Mouse (Mus musculus) liver, embryonic 12.5 days (tissue): ENCODE measurements around the gene Dync1li1. TPM values are rescaled to one million over a fixed set of nuclear protein-coding genes. Genes with fewer than 3 reads are reported as not detected.
"Not testable (repeated sequence)": the region's sequence is repeated elsewhere in the genome, so short reads cannot be mapped to it uniquely, and the experiment has no call there.

ENCODE experiments used
- ATAC-seq: fragments of 200-750 bp; cut with Nextera tagmentation; 2 replicates; pipeline ENCODE4 v1.8.0; 2017; ENCODE audit warnings: moderate number of reproducible peaks, mild to moderate bottlenecking, moderate library complexity
- H3K27ac ChIP-seq: fragments of 300-500 bp; sonication (generic); 2 replicates; pipeline ENCODE4 v1.5.1; 2016; ENCODE audit warnings: mild to moderate bottlenecking
- H3K27me3 ChIP-seq: fragments of 300-500 bp; sonication (generic); replicated peaks from 2 replicates; pipeline ENCODE4 v1.6.1; 2016; ENCODE audit warnings: mild to moderate bottlenecking, moderate library complexity
- H3K36me3 ChIP-seq: fragments of 300-500 bp; sonication (generic); 2 replicates; pipeline ENCODE4 v1.6.1; 2016; ENCODE audit warnings: mild to moderate bottlenecking, moderate library complexity
- H3K4me1 ChIP-seq: fragments of 300-500 bp; sonication (generic); 2 replicates; pipeline ENCODE4 v1.6.1; 2016
- H3K4me2 ChIP-seq: fragments of 300-500 bp; sonication (generic); 2 replicates; pipeline ENCODE4 v1.6.1; 2016; ENCODE audit warnings: mild to moderate bottlenecking, moderate library complexity
- H3K4me3 ChIP-seq: fragments of 300-500 bp; sonication (generic); 2 replicates; pipeline ENCODE4 v1.5.1; 2016; ENCODE audit warnings: mild to moderate bottlenecking, moderate library complexity
- H3K9ac ChIP-seq: fragments of 300-500 bp; sonication (generic); 2 replicates; pipeline ENCODE4 v1.6.1; 2016; ENCODE audit warnings: mild to moderate bottlenecking, moderate library complexity
- H3K9me3 ChIP-seq: fragments of 300-500 bp; sonication (generic); replicated peaks from 2 replicates; pipeline ENCODE4 v1.6.1; 2016; ENCODE audit warnings: mild to moderate bottlenecking, moderate library complexity
- WGBS: fragments of 180-500 bp; shearing (Covaris S2); methylation state at CpG from one replicate; pipeline ENCODE4 v1.1.7; 2016; ENCODE audit not compliant: insufficient replicate concordance; 5-methylcytosine and 5-hydroxymethylcytosine counted together
- polyA plus RNA-seq: library from polyadenylated mRNA; unstranded; fragments of >200 nt; fragmentation: Nextera tagmentation; extraction: Ambion mirVana; gene quantifications from 2 replicates; pipeline ENCODE4 v1.2.1, GENCODE M21; 2016

Dync1li1 gene
- polyA plus RNA-seq, 1 experiment from 2014 or later, result 41.3 TPM

DNA sequence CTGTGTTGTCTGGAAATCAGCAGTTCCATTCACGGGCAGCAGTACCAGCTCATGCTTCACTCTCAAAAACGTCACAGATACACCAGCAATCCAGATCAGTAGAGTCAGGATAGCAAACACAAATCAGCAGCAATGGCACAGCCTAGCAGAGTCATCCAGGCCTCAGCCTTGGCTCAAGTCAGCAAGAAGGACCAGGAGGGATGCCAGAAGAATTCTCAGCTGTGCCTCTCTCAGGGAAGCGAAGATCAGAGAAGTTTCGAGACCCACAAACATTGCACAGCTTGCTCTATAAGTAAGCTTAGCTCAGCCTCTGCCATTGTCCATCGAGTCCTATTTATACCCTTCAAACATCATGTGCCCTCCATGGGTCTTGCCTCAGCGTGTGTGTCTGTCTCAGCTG lies 8.1 kb upstream of the Dync1li1 start:
- no peak overlapping the region for H3K27ac ChIP-seq
- no peak overlapping the region for H3K4me3 ChIP-seq
- 61% methylated on average over 6 of the region's 6 CpGs for WGBS
- H3K9ac ChIP-seq, result no peak overlapping the region
- H3K36me3 ChIP-seq, result no peaks in the 10 kb centered on the region
- no peaks in the 10 kb centered on the region for H3K4me1 ChIP-seq
- no peaks in the 10 kb centered on the region for H3K9me3 ChIP-seq
- ATAC-seq, result no peak
- no peak overlapping the region for H3K4me2 ChIP-seq
- H3K27me3 ChIP-seq, result no peaks in the 10 kb centered on the region

DNA sequence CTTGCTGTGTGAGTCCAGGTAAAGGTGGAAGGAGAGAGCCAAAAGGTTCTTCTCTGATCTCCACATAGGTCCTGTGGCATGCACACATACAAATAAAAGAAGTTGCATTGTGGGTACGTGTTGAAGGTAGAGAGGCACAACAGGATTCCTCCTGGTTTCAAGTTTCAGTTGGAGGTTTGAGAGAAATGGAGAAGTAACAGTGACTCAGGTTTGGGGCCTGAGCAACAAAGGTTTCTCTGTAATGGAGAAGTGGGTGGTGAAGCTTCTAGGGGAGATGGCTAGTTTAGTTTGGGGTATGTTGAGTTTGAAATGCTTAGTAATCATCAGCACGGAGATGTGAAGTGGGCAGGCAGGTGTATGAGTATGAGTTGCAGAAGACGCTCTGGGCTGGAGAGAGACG lies 6.4 kb upstream of the Dync1li1 start:
- ATAC-seq, result no peak
- H3K4me2 ChIP-seq, result no peak overlapping the region
- H3K27me3 ChIP-seq, result no peaks in the 10 kb centered on the region
- no peak overlapping the region for H3K9ac ChIP-seq
- no peaks in the 10 kb centered on the region for H3K36me3 ChIP-seq
- 54% methylated on average over 4 of the region's 4 CpGs for WGBS
- H3K9me3 ChIP-seq, result no peaks in the 10 kb centered on the region
- H3K27ac ChIP-seq, result no peak overlapping the region
- H3K4me3 ChIP-seq, result no peak overlapping the region
- no peaks in the 10 kb centered on the region for H3K4me1 ChIP-seq

DNA sequence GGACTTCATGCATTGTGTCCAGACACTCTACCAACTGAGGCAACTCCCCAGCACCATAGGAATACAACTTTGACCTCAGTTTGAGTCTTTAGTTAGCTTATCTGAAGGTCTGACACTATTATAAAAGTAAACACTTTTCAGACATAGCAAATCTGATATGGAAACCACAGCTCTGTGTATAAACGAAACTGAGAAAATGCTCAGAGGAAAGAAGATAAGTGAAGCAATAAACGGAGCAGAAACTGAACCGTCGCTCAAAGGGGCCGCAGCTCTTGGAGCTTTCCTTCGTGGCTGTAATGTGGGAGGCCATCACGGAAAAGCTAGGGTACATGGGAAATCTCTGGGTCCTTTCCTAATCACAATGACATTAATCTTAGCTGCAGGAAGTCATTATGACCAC lies 2.3 kb upstream of the Dync1li1 start:
- no peak overlapping the region for H3K4me2 ChIP-seq
- H3K4me1 ChIP-seq, result peaks cover 29% of the 10 kb centered on the region
- H3K9me3 ChIP-seq, result no peaks in the 10 kb centered on the region
- 55% methylated on average over 7 of the region's 7 CpGs for WGBS
- no peak for ATAC-seq
- no peak overlapping the region for H3K4me3 ChIP-seq
- H3K27ac ChIP-seq, result no peak overlapping the region
- peaks cover 3% of the 10 kb centered on the region for H3K36me3 ChIP-seq
- H3K27me3 ChIP-seq, result no peaks in the 10 kb centered on the region
- H3K9ac ChIP-seq, result no peak overlapping the region

DNA sequence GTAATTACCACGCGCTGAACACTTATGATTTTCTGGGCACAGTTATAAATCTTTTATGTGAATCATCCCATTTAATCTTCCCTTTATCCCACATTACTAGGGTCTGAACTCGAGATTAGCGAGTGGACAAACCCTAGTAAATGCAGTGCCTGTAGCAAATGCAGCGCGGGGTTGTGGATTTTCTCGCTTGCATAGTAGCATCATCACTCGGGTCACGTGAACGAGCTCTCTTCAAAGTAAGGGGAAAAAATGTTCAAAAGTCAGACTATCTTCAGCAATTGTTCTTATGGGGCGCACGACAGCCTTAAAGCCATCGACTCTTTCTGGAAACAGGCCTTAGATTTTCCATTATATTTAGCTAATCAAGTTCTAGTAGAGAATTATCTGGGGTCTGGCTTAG lies 951 bp upstream of the Dync1li1 start:
- Histone ChIP-seq H3K27me3 (no peaks in the 10 kb centered on the region), H3K9me3 (no peaks in the 10 kb centered on the region), H3K9ac (peak overlapping the region; percentile 84), H3K27ac (no peak overlapping the region), H3K4me1 (peaks cover 30% of the 10 kb centered on the region), H3K4me3 (peak overlapping the region; percentile 89), H3K36me3 (peaks cover 14% of the 10 kb centered on the region), H3K4me2 (peak overlapping the region; percentile 88)
- 72% methylated on average over 13 of the region's 13 CpGs for WGBS
- ATAC-seq, result no peak

DNA sequence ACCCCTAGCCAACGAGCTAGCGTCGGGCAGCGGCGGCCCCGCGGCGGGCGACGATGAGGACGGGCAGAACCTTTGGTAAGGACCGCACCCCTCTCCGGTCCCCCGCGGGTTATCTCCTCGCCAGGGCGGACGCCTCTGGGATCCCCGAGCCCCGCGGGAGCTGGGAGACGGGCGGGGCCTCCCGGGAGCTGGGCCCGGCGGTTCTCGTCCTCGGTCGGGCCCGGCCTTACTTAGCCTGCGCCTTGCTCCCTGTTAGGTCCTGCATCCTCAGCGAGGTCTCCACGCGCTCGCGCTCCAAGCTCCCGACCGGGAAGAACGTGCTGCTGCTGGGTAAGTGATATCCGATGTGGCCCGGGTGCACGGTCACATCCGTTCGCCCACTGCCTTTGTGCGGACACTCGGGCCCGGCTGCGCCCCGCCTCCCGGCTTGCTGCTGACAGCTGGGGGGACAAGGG lies 390 bp downstream of the Dync1li1 start:
- Histone ChIP-seq H3K27me3 (no peaks in the 10 kb centered on the region), H3K36me3 (peaks cover 27% of the 10 kb centered on the region), H3K9me3 (no peaks in the 10 kb centered on the region), H3K9ac (peak overlapping the region; percentile 84), H3K27ac (peak overlapping the region; percentile 96), H3K4me1 (peaks cover 30% of the 10 kb centered on the region), H3K4me2 (peak overlapping the region; percentile 88), H3K4me3 (peak overlapping the region; percentile 89)
- ATAC-seq, result peak; percentile 88
- WGBS, result under 1% methylated on average over 50 of the region's 50 CpGs

DNA sequence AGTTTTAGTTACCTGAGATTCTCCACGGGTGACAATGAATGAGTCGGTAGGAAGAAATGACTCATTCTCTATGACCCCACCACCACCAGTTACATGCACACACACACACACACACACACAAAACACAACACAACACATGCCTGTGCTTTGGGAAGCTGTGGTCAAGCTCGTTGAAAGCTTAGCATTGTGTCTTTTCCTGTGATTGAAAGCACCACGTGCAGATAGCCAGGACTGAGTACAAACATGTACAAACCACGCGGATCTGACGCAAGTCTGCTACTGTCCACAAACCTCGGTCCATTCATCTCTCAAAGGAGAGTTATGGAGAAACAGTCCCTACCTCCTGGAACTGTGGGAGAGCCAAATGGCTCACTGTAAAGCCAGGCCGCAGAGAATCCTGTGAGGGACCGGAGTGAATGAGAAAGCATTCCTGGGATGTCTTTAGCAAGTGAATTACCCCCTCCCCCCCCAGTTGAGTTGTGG lies 1.6 kb downstream of the Dync1li1 start:
- no peaks in the 10 kb centered on the region for H3K27me3 ChIP-seq
- 18% methylated on average over 10 of the region's 10 CpGs for WGBS
- no peaks in the 10 kb centered on the region for H3K9me3 ChIP-seq
- H3K4me2 ChIP-seq, result peak overlapping the region; percentile 88
- peak overlapping the region; percentile 89 for H3K4me3 ChIP-seq
- peaks cover 30% of the 10 kb centered on the region for H3K4me1 ChIP-seq
- H3K9ac ChIP-seq, result peak overlapping the region; percentile 84
- no peak overlapping the region; the same call in 1 of the 2 replicates for H3K27ac ChIP-seq
- no peak for ATAC-seq
- H3K36me3 ChIP-seq, result peaks cover 35% of the 10 kb centered on the region

DNA sequence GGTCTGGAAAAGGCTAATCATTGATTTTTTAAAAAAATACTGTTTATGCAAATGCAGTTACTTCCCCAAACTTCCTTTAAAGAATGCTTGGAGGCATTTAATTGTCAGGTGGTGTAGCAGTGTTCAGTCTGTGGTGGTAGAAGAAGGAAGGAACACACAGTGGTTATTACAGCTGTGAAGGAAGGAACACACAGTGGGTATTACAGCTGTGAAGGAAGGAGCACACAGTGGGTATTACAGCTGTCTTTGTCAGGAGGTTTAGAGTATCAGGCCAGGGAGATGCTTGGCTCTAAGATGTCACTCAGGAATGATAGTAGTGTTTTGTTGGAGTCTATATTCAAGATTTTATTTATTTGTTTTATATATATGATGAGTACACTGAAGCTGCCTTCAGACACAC lies 2.5 kb downstream of the Dync1li1 start:
- no peak overlapping the region for H3K27ac ChIP-seq
- no peak overlapping the region for H3K4me2 ChIP-seq
- no peak overlapping the region for H3K4me3 ChIP-seq
- H3K9ac ChIP-seq, result no peak overlapping the region
- H3K36me3 ChIP-seq, result peaks cover 35% of the 10 kb centered on the region
- H3K4me1 ChIP-seq, result peaks cover 30% of the 10 kb centered on the region
- H3K9me3 ChIP-seq, result no peaks in the 10 kb centered on the region
- H3K27me3 ChIP-seq, result no peaks in the 10 kb centered on the region
- ATAC-seq, result no peak

DNA sequence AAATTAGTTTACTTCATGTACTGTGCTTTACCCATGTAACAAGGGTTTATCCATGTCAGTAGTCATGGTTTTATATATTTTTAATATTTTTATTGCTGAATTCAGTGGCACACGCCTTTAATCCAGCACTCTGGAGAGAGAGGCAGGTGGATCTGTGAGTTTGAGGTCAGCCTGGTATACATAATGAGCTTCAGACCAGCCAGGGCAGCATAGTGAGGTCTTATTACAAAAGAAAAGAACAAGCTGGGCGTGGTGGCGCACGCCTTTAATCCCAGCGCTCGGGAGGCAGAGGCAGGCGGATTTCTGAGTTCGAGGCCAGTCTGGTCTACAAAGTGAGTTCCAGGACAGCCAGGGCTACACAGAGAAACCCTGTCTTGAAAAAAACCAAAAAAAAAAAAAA lies 7.1 kb downstream of the Dync1li1 start:
- H3K27me3 ChIP-seq, H3K27ac ChIP-seq, H3K9me3 ChIP-seq, H3K9ac ChIP-seq, H3K4me2 ChIP-seq, H3K4me3 ChIP-seq, ATAC-seq: not testable (repeated sequence)
- Histone ChIP-seq H3K36me3 (peaks cover 51% of the 10 kb centered on the region), H3K4me1 (peaks cover 19% of the 10 kb centered on the region)
- WGBS, result 88% methylated on average over 8 of the region's 8 CpGs

DNA sequence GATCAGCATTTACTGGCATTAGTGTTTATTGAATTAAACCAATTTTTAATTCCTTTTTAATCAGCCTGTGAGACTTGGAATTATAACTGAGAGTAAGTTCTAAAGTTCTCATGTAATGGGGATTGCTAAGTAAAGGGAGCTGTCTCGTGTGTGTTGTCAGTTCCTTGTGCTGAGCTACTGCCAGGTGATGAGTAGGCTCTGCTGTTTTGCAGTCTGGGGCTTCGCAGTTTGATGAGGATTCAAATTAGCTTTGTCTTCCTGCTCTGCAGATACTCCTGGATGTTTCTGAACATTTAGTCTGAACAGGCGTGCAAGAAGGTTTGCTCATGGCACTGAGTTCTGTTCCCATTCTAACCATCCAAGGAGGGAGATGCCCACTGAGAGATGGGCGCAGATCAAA lies 8.5 kb downstream of the Dync1li1 start:
- Histone ChIP-seq H3K4me1 (peaks cover 22% of the 10 kb centered on the region), H3K27me3 (no peaks in the 10 kb centered on the region)

DNA sequence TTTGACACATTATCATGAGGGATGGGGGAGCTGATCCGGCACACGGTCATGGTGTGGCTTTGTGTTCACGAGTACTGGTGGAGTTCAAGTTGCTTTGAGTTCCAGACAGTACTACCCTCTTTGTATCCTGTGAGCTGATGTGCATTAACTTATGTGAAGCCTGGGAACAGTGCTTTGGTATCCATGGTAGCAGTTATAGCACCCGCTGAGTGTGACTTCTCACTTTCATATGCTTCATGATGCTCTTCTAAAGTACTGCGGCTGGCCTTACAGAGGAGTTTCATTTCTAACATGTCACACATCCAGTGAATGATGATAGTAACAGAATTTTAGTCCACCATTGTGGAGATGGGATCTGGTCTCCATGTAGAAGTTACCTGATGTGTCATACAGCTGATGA lies 9.3 kb downstream of the Dync1li1 start:
- WGBS, result 89% methylated on average over 5 of the region's 5 CpGs
- no peak overlapping the region for H3K4me3 ChIP-seq
- no peaks in the 10 kb centered on the region for H3K27me3 ChIP-seq
- H3K9ac ChIP-seq, result no peak overlapping the region
- H3K36me3 ChIP-seq, result peaks cover 43% of the 10 kb centered on the region
- no peaks in the 10 kb centered on the region for H3K9me3 ChIP-seq
- no peak for ATAC-seq
- H3K4me2 ChIP-seq, result no peak overlapping the region
- no peak overlapping the region for H3K27ac ChIP-seq
- H3K4me1 ChIP-seq, result peaks cover 24% of the 10 kb centered on the region

More for the DNA sequence above, 8.5 kb downstream of the Dync1li1 start:
- Histone ChIP-seq H3K4me2 (no peak overlapping the region), H3K9me3 (no peaks in the 10 kb centered on the region), H3K4me3 (no peak overlapping the region), H3K9ac (no peak overlapping the region), H3K36me3 (peaks cover 49% of the 10 kb centered on the region), H3K27ac (no peak overlapping the region)
- no peak for ATAC-seq
- WGBS, result 78% methylated on average over 4 of the region's 4 CpGs

DNA sequence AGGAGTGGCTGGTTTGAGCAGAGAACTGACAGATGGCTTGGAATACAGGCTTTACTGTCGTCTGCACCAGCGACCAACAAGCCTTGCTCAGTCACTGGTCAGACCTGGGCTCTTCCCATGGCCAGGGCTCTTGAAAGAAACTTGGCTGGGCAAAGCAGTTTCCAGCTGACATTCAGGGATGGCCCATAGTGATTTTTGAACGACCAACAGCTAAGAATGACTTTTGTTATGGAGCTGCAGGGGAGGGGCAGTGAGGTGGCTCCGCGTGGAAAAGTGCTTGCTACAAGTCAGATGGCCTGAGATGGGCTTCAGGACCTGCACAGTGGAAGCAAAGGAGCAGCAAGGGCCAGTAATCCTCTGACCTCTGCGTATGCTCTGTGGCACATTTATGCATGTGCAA lies 10.7 kb downstream of the Dync1li1 start:
- peaks cover 34% of the 10 kb centered on the region for H3K36me3 ChIP-seq
- ATAC-seq, result no peak
- no peak overlapping the region for H3K4me3 ChIP-seq
- H3K4me1 ChIP-seq, result peaks cover 24% of the 10 kb centered on the region
- H3K27ac ChIP-seq, result no peak overlapping the region
- H3K27me3 ChIP-seq, result no peaks in the 10 kb centered on the region
- H3K9me3 ChIP-seq, result no peaks in the 10 kb centered on the region
- no peak overlapping the region for H3K4me2 ChIP-seq
- no peak overlapping the region for H3K9ac ChIP-seq
- WGBS, result 76% methylated on average over 6 of the region's 6 CpGs

DNA sequence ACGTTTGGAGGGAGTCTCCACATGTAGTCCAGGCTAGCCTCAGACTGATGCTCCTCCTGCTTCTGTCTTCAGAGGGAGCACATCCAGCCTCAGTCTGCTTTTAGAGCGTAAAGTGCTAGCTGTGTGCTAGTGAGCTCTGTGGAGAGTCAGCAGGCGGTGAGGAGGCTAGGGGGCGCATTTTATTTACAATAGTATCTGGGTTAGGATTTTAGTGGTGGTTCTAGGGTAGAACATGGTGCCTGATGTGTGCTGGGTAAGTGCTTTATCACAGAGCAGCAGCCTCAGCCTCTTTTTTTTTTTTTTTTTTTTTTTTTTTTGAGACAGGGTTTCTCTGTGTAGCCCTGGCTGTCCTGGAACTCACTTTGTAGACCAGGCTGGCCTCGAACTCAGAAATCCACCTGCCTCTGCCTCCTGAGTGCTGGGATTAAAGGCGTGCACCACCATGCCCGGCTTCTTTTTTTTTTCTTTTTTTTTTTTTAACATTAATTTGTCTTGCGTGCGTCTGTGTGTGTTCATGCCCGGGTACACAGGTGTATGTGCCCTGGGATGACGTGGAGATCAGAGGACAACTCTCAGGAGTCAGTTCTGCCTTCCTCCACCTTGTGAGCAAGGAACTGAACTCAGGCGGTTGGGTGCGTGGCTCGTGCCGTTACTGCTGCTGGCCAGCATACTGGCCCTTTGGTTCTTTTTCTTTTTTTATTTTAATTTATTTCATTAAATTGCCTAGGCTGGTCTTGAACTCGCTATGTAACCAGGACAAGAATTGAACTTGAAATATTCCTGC lies 11.5 kb downstream of the Dync1li1 start:
- Histone ChIP-seq H3K9me3 (no peaks in the 10 kb centered on the region), H3K36me3 (peaks cover 36% of the 10 kb centered on the region), H3K4me1 (peaks cover 24% of the 10 kb centered on the region), H3K4me2 (no peak overlapping the region), H3K9ac (no peak overlapping the region), H3K27ac (no peak overlapping the region), H3K4me3 (no peak overlapping the region), H3K27me3 (no peaks in the 10 kb centered on the region)
- peak; percentile 66 for ATAC-seq
- WGBS, result 78% methylated on average over 15 of the region's 16 CpGs
